Mouse (Mus musculus) heart, embryonic 15.5 days (tissue): Measurements from ENCODE around the gene Plekhd1. TPM values are rescaled to one million over a fixed set of nuclear protein-coding genes. Genes with fewer than 3 reads are reported as not detected.

Source experiments
- ATAC-seq: fragments of 200-750 bp; cut with Nextera tagmentation; replicated peaks from 2 replicates; pipeline ENCODE4 v1.8.0; 2017; ENCODE audit warnings: low read depth, moderate TSS enrichment; ENCODE audit not compliant: insufficient number of reproducible peaks, insufficient read depth, low FRiP score
- H3K27ac ChIP-seq: fragments of 300-500 bp; sonication (generic); 2 replicates; pipeline ENCODE4 v1.5.1; 2015; ENCODE audit warnings: mild to moderate bottlenecking, inconsistent platforms
- H3K27me3 ChIP-seq: fragments of 300-500 bp; sonication (generic); 2 replicates; pipeline ENCODE4 v1.6.1; 2015; ENCODE audit warnings: inconsistent platforms
- H3K36me3 ChIP-seq: fragments of 300-500 bp; sonication (generic); 2 replicates; pipeline ENCODE4 v1.6.1; 2015; ENCODE audit warnings: mild to moderate bottlenecking, inconsistent platforms
- H3K4me1 ChIP-seq: fragments of 300-500 bp; sonication (generic); replicated peaks from 2 replicates; pipeline ENCODE4 v1.6.1; 2015; ENCODE audit warnings: inconsistent platforms
- H3K4me2 ChIP-seq: fragments of 300-500 bp; sonication (generic); 2 replicates; pipeline ENCODE4 v1.6.1; 2015; ENCODE audit warnings: inconsistent platforms, mild to moderate bottlenecking, moderate library complexity
- H3K4me3 ChIP-seq: fragments of 300-500 bp; sonication (generic); 2 replicates; pipeline ENCODE4 v1.5.1; 2015; ENCODE audit warnings: mild to moderate bottlenecking, inconsistent platforms
- H3K9ac ChIP-seq: fragments of 300-500 bp; sonication (generic); 2 replicates; pipeline ENCODE4 v1.6.1; 2015; ENCODE audit warnings: mild to moderate bottlenecking, inconsistent platforms
- H3K9me3 ChIP-seq: fragments of 300-500 bp; sonication (generic); replicated peaks from 2 replicates; pipeline ENCODE4 v1.6.1; 2016; ENCODE audit warnings: inconsistent platforms
- WGBS: fragments of 180-500 bp; shearing (Covaris S2); methylation state at CpG from one replicate; pipeline ENCODE4 v1.1.7; 2015; ENCODE audit warnings: mixed read lengths; 5-methylcytosine and 5-hydroxymethylcytosine counted together
- polyA plus RNA-seq: library from polyadenylated mRNA; unstranded; fragments of >200 nt; fragmentation: Nextera tagmentation; extraction: Ambion mirVana; gene quantifications from 2 replicates; pipeline ENCODE4 v1.2.1, GENCODE M21; 2015

The Plekhd1 gene
- polyA plus RNA-seq, 1 experiment from 2014 or later, result 0.40 TPM

GRCm38 (mm10) chr12:80668391-80668790 lies 24.0 kb upstream of the Plekhd1 start:
- Histone ChIP-seq H3K4me2 (no peak overlapping the region), H3K9ac (no peak overlapping the region), H3K4me3 (no peak overlapping the region), H3K4me1 (no peaks in the 10 kb centered on the region), H3K36me3 (peaks cover 16% of the 10 kb centered on the region; the same call in 1 of the 2 replicates), H3K27me3 (no peaks in the 10 kb centered on the region), H3K27ac (no peak overlapping the region), H3K9me3 (no peaks in the 10 kb centered on the region)
- ATAC-seq, result no peak
- WGBS, result 70% methylated on average over 2 of the region's 2 CpGs

GRCm38 (mm10) chr12:80673170-80673569 lies 19.2 kb upstream of the Plekhd1 start:
- H3K27ac ChIP-seq, result no peak overlapping the region

GRCm38 (mm10) chr12:80681340-80681739 lies 11.1 kb upstream of the Plekhd1 start:
- H3K27ac ChIP-seq, result no peak overlapping the region
- H3K4me3 ChIP-seq, result no peak overlapping the region
- no peaks in the 10 kb centered on the region for H3K27me3 ChIP-seq
- no peak overlapping the region for H3K4me2 ChIP-seq
- 50% methylated on average over 1 of the region's 1 CpGs for WGBS
- ATAC-seq, result no peak
- H3K4me1 ChIP-seq, result no peaks in the 10 kb centered on the region
- H3K36me3 ChIP-seq, result peaks cover 25% of the 10 kb centered on the region
- H3K9ac ChIP-seq, result no peak overlapping the region
- no peaks in the 10 kb centered on the region for H3K9me3 ChIP-seq

More at GRCm38 (mm10) chr12:80673170-80673569, 19.2 kb upstream of the Plekhd1 start:
- Histone ChIP-seq H3K4me2 (no peak overlapping the region), H3K36me3 (peaks cover 24% of the 10 kb centered on the region), H3K4me1 (no peaks in the 10 kb centered on the region), H3K27me3 (no peaks in the 10 kb centered on the region), H3K4me3 (no peak overlapping the region), H3K9me3 (no peaks in the 10 kb centered on the region), H3K9ac (no peak overlapping the region)
- WGBS, result 12% methylated on average over 3 of the region's 3 CpGs
- ATAC-seq, result no peak

- Histone ChIP-seq H3K4me3 (no peak overlapping the region), H3K9ac (no peak overlapping the region), H3K27me3 (no peaks in the 10 kb centered on the region), H3K36me3 (peaks cover 12% of the 10 kb centered on the region; the same call in 1 of the 2 replicates), H3K27ac (no peak overlapping the region), H3K4me1 (peaks cover 9% of the 10 kb centered on the region), H3K4me2 (no peak overlapping the region), H3K9me3 (no peaks in the 10 kb centered on the region)
- WGBS, result 87% methylated on average over 3 of the region's 3 CpGs
- ATAC-seq, result no peak
Observed at GRCm38 (mm10) chr12:80683554-80683953, 8.8 kb upstream of the Plekhd1 start.

GRCm38 (mm10) chr12:80684316-80684715 lies 8.1 kb upstream of the Plekhd1 start:
- ATAC-seq, result no peak
- WGBS, result 96% methylated on average over 3 of the region's 3 CpGs

GRCm38 (mm10) chr12:80687788-80688211 lies 4.6 kb upstream of the Plekhd1 start:
- no peaks in the 10 kb centered on the region for H3K36me3 ChIP-seq
- peaks cover 19% of the 10 kb centered on the region for H3K4me1 ChIP-seq
- H3K27ac ChIP-seq, result peak overlapping the region; percentile 38; the same call in 1 of the 2 replicates
- H3K4me3 ChIP-seq, result no peak overlapping the region
- no peak overlapping the region for H3K9ac ChIP-seq
- WGBS, result 28% methylated on average over 10 of the region's 10 CpGs
- peak; percentile 47; the same call in 1 of the 2 replicates for ATAC-seq
- H3K27me3 ChIP-seq, result peaks cover 27% of the 10 kb centered on the region
- H3K9me3 ChIP-seq, result no peaks in the 10 kb centered on the region
- peak overlapping the region; percentile 53 for H3K4me2 ChIP-seq

More at GRCm38 (mm10) chr12:80684316-80684715, 8.1 kb upstream of the Plekhd1 start:
- Histone ChIP-seq H3K9ac (no peak overlapping the region), H3K9me3 (no peaks in the 10 kb centered on the region), H3K4me3 (no peak overlapping the region), H3K27me3 (no peaks in the 10 kb centered on the region), H3K4me2 (no peak overlapping the region), H3K36me3 (peaks cover 8% of the 10 kb centered on the region; the same call in 1 of the 2 replicates), H3K27ac (no peak overlapping the region), H3K4me1 (peaks cover 9% of the 10 kb centered on the region)

- H3K27ac ChIP-seq, result no peak overlapping the region
- H3K4me1 ChIP-seq, result peaks cover 30% of the 10 kb centered on the region
- peaks cover 45% of the 10 kb centered on the region for H3K27me3 ChIP-seq
- H3K36me3 ChIP-seq, result no peaks in the 10 kb centered on the region
- no peak overlapping the region for H3K4me2 ChIP-seq
- WGBS, result 58% methylated on average over 5 of the region's 5 CpGs
- ATAC-seq, result no peak
- no peak overlapping the region for H3K4me3 ChIP-seq
- no peak overlapping the region for H3K9ac ChIP-seq
- no peaks in the 10 kb centered on the region for H3K9me3 ChIP-seq
Observed at GRCm38 (mm10) chr12:80689696-80690095, 2.7 kb upstream of the Plekhd1 start.

GRCm38 (mm10) chr12:80691671-80692091 lies 710 bp upstream of the Plekhd1 start:
- Histone ChIP-seq H3K27ac (no peak overlapping the region), H3K4me1 (peaks cover 30% of the 10 kb centered on the region), H3K27me3 (peaks cover 51% of the 10 kb centered on the region), H3K36me3 (no peaks in the 10 kb centered on the region), H3K9me3 (no peaks in the 10 kb centered on the region), H3K9ac (no peak overlapping the region), H3K4me3 (no peak overlapping the region; the same call in 1 of the 2 replicates), H3K4me2 (peak overlapping the region; percentile 69; the same call in 1 of the 2 replicates)
- 22% methylated on average over 12 of the region's 12 CpGs for WGBS
- no peak for ATAC-seq

GRCm38 (mm10) chr12:80693700-80694099 lies 1.3 kb downstream of the Plekhd1 start:
- no peak for ATAC-seq
- H3K4me2 ChIP-seq, result peak overlapping the region; percentile 69

GRCm38 (mm10) chr12:80695004-80695403 lies 2.6 kb downstream of the Plekhd1 start:
- 64% methylated on average over 3 of the region's 3 CpGs for WGBS
- no peak overlapping the region for H3K9ac ChIP-seq
- H3K9me3 ChIP-seq, result no peaks in the 10 kb centered on the region
- ATAC-seq, result no peak
- H3K27ac ChIP-seq, result no peak overlapping the region
- no peak overlapping the region for H3K4me3 ChIP-seq
- no peaks in the 10 kb centered on the region for H3K36me3 ChIP-seq
- peaks cover 51% of the 10 kb centered on the region for H3K27me3 ChIP-seq
- H3K4me2 ChIP-seq, result no peak overlapping the region
- peaks cover 20% of the 10 kb centered on the region for H3K4me1 ChIP-seq

More at GRCm38 (mm10) chr12:80693700-80694099, 1.3 kb downstream of the Plekhd1 start:
- H3K9ac ChIP-seq, result no peak overlapping the region
- WGBS, result 58% methylated on average over 2 of the region's 2 CpGs
- peaks cover 51% of the 10 kb centered on the region for H3K27me3 ChIP-seq
- H3K4me3 ChIP-seq, result no peak overlapping the region
- H3K27ac ChIP-seq, result no peak overlapping the region
- peaks cover 20% of the 10 kb centered on the region for H3K4me1 ChIP-seq
- H3K9me3 ChIP-seq, result no peaks in the 10 kb centered on the region
- H3K36me3 ChIP-seq, result no peaks in the 10 kb centered on the region

GRCm38 (mm10) chr12:80698526-80699143 lies 6.2 kb downstream of the Plekhd1 start:
- Histone ChIP-seq H3K36me3 (no peaks in the 10 kb centered on the region), H3K9me3 (no peaks in the 10 kb centered on the region), H3K27ac (no peak overlapping the region), H3K4me1 (peaks cover 7% of the 10 kb centered on the region), H3K4me2 (no peak overlapping the region), H3K4me3 (no peak overlapping the region), H3K9ac (no peak overlapping the region), H3K27me3 (peaks cover 16% of the 10 kb centered on the region)
- ATAC-seq, result no peak
- WGBS, result 70% methylated on average over 5 of the region's 5 CpGs

- no peak overlapping the region for H3K27ac ChIP-seq
- no peak for ATAC-seq
- H3K4me1 ChIP-seq, result peaks cover 5% of the 10 kb centered on the region
- H3K4me2 ChIP-seq, result no peak overlapping the region
- no peaks in the 10 kb centered on the region for H3K9me3 ChIP-seq
- H3K4me3 ChIP-seq, result no peak overlapping the region
- no peaks in the 10 kb centered on the region for H3K36me3 ChIP-seq
- no peak overlapping the region for H3K9ac ChIP-seq
- WGBS, result 66% methylated on average over 2 of the region's 2 CpGs
- H3K27me3 ChIP-seq, result peaks cover 11% of the 10 kb centered on the region
Observed at GRCm38 (mm10) chr12:80699144-80699531, 6.7 kb downstream of the Plekhd1 start.
